Mouse (Mus musculus) brain, embryonic 14.5 days (tissue): Measurements from ENCODE around the gene Apod.

Experiments used
- CTCF ChIP-seq: fragments of 200-500 bp; IDR thresholded peaks from 2 replicates; pipeline ENCODE4 v1.5.1; 2012; ENCODE audit warnings: inconsistent platforms, mild to moderate bottlenecking, moderate library complexity, borderline replicate concordance; ENCODE audit not compliant: insufficient read depth, insufficient read length; ENCODE audit errors: extremely low read depth
- POLR2A ChIP-seq: fragments of 200-500 bp; IDR thresholded peaks from 2 replicates; pipeline ENCODE4 v1.6.1; 2012; ENCODE audit warnings: mild to moderate bottlenecking, inconsistent platforms, borderline replicate concordance; ENCODE audit not compliant: poor library complexity, insufficient read depth, insufficient read length, severe bottlenecking; ENCODE audit errors: extremely low read depth

- TF ChIP-seq CTCF (no peak), POLR2A (no peak)
These were observed 14.1 kb downstream of the Apod start for GRCm38 (mm10) chr16:31300467-31300866.
